Mouse (Mus musculus): ENCODE data around the gene Dapp1. TPM values are rescaled to one million over a fixed set of nuclear protein-coding genes. Genes with fewer than 3 reads are reported as not detected.

Dapp1 gene
- polyA plus RNA-seq, 1 experiment from 2014 or later, result 22.7 TPM

DNA sequence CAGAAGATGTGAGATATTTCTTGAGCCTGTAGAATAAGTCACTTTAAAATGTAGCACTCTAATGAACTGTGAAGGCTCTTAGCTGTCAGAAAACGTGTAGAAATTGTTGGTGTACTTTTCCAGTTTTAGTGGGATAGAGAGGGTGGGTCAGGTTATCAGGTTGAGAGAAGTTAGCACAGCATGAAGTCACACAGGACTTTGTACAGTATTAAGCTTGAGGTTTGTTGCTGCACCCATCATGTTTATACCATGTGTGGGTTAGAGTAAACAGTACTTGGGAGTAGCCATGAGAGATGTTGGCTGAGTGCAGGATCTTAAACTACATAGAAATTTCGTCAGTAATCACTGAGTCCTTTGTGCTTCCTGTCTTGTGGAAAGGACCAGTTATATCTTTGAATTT is 68.3 kb downstream of the Dapp1 start:
- no peak overlapping the region for H3K9ac ChIP-seq
- peaks cover 11% of the 10 kb centered on the region for H3K4me1 ChIP-seq
- H3K4me2 ChIP-seq, result no peak overlapping the region
- H3K27ac ChIP-seq, result no peak overlapping the region
- H3K4me3 ChIP-seq, result no peak overlapping the region
- ATAC-seq, result no peak
- H3K36me3 ChIP-seq, result peaks cover 7% of the 10 kb centered on the region; the same call in 1 of the 2 replicates
- H3K9me3 ChIP-seq (replicated peaks), result no peaks in the 10 kb centered on the region
- H3K27me3 ChIP-seq (replicated peaks), result no peaks in the 10 kb centered on the region
- 53% methylated on average over 2 of the region's 2 CpGs for WGBS (ENCODE audit: insufficient replicate concordance)

DNA sequence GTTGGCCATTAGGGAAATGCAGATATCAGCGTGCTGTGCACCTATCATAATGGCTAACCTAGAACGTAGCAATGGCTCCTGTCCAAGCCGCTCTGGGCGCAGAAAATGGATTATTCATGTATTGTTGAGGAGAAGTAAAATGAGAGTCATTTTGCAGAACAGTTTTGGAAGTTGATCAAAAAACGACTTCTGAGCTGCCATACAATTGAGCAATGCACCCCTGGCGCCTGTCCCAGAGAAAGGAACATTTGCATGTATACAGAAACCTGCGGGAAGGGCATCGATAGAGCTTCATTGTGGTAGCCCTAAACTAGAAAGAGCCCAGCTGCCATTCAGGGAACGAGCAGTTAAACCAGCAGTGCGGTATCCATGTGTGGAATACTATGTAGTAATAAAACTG is 81.2 kb downstream of the Dapp1 start:
- no peak for ATAC-seq
- H3K27ac ChIP-seq, result no peak overlapping the region

DNA sequence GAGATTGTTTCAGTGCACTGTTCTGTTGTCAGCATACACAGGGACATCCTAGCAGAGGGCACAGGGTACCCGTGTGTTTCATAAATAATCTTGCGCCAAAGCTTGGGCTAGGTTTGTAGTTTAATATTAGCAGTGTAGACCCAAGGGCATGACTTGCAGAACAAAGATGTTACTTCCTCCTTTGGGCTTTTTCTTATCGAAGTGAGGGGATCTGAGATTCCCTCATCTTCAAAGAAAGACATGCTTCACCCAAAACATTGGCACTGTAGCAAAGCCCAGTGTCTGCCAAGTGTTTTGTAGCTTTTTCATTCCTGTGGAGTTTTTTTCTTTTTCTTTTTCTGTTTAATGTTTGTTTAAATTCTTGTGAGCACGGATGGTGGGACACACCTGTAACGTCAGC is 83.7 kb downstream of the Dapp1 start:
- no peaks in the 10 kb centered on the region for H3K4me1 ChIP-seq
- H3K27me3 ChIP-seq (replicated peaks), result no peaks in the 10 kb centered on the region
- no peak for ATAC-seq
- H3K36me3 ChIP-seq, result peaks cover 35% of the 10 kb centered on the region
- WGBS (ENCODE audit: insufficient replicate concordance), result 59% methylated on average over 5 of the region's 5 CpGs
- no peaks in the 10 kb centered on the region for H3K9me3 ChIP-seq (replicated peaks)
- no peak overlapping the region for H3K9ac ChIP-seq
- no peak overlapping the region for H3K4me2 ChIP-seq
- H3K27ac ChIP-seq, result no peak overlapping the region
- H3K4me3 ChIP-seq, result no peak overlapping the region

More for the DNA sequence above, 81.2 kb downstream of the Dapp1 start:
- no peak overlapping the region for H3K9ac ChIP-seq
- H3K4me2 ChIP-seq, result no peak overlapping the region
- no peak overlapping the region for H3K4me3 ChIP-seq
- 85% methylated on average over 10 of the region's 10 CpGs for WGBS (ENCODE audit: insufficient replicate concordance)
- peaks cover 38% of the 10 kb centered on the region for H3K36me3 ChIP-seq
- no peaks in the 10 kb centered on the region for H3K27me3 ChIP-seq (replicated peaks)
- H3K4me1 ChIP-seq, result no peaks in the 10 kb centered on the region
- no peaks in the 10 kb centered on the region for H3K9me3 ChIP-seq (replicated peaks)

DNA sequence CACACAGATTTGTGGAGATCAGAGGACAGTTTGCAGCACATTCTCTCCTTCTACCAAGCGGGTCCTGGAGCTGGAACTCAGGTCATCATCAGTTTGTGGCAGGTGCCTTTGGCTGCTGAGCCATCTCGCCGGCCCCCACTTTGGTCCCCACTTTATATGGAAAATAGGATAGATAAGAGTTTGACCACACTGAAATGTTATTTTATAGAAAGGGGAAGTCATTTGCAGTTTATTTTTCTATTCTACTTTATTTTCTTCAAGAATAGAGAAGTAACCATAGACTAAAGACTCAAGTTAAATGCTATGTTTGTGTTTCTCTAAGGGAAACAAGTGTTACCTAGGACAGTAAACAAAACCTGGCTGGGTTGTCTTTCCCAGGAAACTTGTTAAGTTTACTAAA is 84.5 kb downstream of the Dapp1 start:
- WGBS (ENCODE audit: insufficient replicate concordance), result 88% methylated on average over 3 of the region's 3 CpGs
- no peak for ATAC-seq
- no peak overlapping the region for H3K4me3 ChIP-seq
- no peaks in the 10 kb centered on the region for H3K4me1 ChIP-seq
- no peaks in the 10 kb centered on the region for H3K27me3 ChIP-seq (replicated peaks)
- no peak overlapping the region for H3K4me2 ChIP-seq
- peaks cover 34% of the 10 kb centered on the region for H3K36me3 ChIP-seq
- no peak overlapping the region for H3K9ac ChIP-seq
- no peak overlapping the region for H3K27ac ChIP-seq
- H3K9me3 ChIP-seq (replicated peaks), result no peaks in the 10 kb centered on the region

DNA sequence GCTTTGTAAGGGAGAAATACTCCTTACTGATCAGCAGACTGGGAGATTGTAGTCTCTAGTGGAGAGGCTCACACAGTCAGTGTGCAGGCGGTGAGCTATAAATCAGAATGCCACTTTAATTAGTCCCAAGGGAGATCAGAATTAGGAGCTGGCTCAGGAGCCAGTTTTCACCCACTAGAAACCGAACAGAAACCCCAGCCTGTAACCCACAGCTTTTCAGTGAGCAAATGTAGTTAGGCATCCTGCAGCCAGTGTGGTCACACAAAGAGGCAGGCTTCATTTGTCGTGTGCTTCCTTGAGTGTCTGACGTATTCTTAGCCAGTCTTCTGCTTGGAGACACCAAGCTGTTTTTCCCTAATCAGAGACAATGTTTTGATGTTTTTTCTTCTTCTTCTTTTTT is 85.0 kb downstream of the Dapp1 start:
- H3K27me3 ChIP-seq (replicated peaks), result no peaks in the 10 kb centered on the region
- no peaks in the 10 kb centered on the region for H3K9me3 ChIP-seq (replicated peaks)
- no peak overlapping the region for H3K27ac ChIP-seq
- WGBS (ENCODE audit: insufficient replicate concordance), result 79% methylated on average over 4 of the region's 4 CpGs
- H3K9ac ChIP-seq, result no peak overlapping the region
- H3K4me2 ChIP-seq, result no peak overlapping the region
- H3K36me3 ChIP-seq, result peaks cover 34% of the 10 kb centered on the region
- H3K4me3 ChIP-seq, result no peak overlapping the region
- no peaks in the 10 kb centered on the region for H3K4me1 ChIP-seq
- no peak for ATAC-seq

DNA sequence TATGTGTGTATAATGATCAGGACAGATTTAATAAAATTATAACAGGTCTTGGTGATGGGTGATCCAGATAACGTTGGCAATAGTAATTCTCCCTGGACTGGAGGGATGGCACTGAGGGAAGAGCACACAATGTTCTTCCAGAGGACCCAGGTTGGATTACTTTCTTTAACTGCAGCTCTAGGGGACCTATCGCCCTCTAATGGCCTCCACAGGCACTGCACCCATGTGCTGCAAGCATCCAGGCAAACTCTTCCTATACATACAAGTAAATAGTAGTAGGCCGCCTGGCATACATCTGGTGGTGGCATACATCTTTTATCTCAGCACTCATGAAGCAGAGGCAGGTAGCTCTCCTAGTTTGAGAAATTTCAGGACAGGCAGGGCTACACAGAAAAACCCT is 86.1 kb downstream of the Dapp1 start:
- WGBS (ENCODE audit: insufficient replicate concordance), result 74% methylated on average over 3 of the region's 3 CpGs
- ATAC-seq, result no peak
- H3K4me2 ChIP-seq, result no peak overlapping the region

DNA sequence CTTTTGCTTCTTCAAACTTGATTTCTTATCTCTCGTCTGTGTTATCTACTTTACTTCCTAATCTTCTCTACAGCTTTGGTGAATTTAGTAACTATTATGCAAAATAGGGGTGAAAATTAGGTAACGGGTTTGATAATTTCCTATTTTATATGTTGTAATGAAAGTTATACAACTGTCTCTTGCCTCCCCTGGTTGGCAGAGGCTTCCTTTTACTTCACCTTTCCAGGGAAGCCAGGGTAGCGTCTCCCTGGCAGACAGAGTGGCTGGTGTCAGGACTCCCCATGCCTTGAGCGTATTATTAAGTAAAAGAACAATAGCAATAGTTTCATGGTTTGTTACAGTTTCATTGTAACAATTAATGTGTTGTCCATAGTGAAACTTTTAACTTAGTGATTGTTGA is 87.6 kb downstream of the Dapp1 start:
- Histone ChIP-seq H3K4me2 (no peak overlapping the region), H3K9ac (no peak overlapping the region), H3K4me1 (peaks cover 6% of the 10 kb centered on the region), H3K27me3 (replicated peaks) (no peaks in the 10 kb centered on the region), H3K36me3 (peaks cover 48% of the 10 kb centered on the region), H3K4me3 (no peak overlapping the region), H3K9me3 (replicated peaks) (no peaks in the 10 kb centered on the region), H3K27ac (no peak overlapping the region)
- 78% methylated on average over 4 of the region's 4 CpGs for WGBS (ENCODE audit: insufficient replicate concordance)
- ATAC-seq, result no peak

More for the DNA sequence above, 86.1 kb downstream of the Dapp1 start:
- H3K27me3 ChIP-seq (replicated peaks), result no peaks in the 10 kb centered on the region
- no peaks in the 10 kb centered on the region for H3K4me1 ChIP-seq
- H3K27ac ChIP-seq, result no peak overlapping the region
- H3K9ac ChIP-seq, result no peak overlapping the region
- H3K4me3 ChIP-seq, result no peak overlapping the region
- H3K36me3 ChIP-seq, result peaks cover 34% of the 10 kb centered on the region
- H3K9me3 ChIP-seq (replicated peaks), result no peaks in the 10 kb centered on the region

DNA sequence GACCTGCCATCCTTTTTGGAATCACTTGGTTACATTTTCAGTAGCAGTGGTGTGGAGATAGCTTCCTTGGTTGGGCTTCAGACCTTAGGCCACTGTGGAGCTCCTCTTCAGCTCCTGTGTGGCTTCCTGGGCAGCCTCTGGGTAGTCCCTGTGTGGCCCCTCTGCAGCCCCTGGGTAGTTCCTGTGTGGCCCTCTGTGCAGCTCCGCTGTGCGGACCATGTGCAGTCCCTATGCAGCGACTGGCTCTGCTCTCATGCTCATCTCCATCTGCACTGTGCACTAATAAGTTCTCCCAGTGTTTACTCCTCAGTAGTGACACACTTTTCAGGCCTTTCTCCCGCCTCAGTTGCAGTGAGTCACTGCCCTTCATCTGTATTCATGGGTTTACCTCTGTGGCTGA is 89.2 kb downstream of the Dapp1 start:
- WGBS (ENCODE audit: insufficient replicate concordance), result 83% methylated on average over 4 of the region's 4 CpGs
- Histone ChIP-seq H3K9me3 (replicated peaks) (no peaks in the 10 kb centered on the region), H3K4me3 (no peak overlapping the region), H3K36me3 (peaks cover 47% of the 10 kb centered on the region), H3K27me3 (replicated peaks) (no peaks in the 10 kb centered on the region), H3K27ac (no peak overlapping the region), H3K4me1 (peaks cover 15% of the 10 kb centered on the region), H3K9ac (no peak overlapping the region), H3K4me2 (no peak overlapping the region)
- no peak for ATAC-seq

DNA sequence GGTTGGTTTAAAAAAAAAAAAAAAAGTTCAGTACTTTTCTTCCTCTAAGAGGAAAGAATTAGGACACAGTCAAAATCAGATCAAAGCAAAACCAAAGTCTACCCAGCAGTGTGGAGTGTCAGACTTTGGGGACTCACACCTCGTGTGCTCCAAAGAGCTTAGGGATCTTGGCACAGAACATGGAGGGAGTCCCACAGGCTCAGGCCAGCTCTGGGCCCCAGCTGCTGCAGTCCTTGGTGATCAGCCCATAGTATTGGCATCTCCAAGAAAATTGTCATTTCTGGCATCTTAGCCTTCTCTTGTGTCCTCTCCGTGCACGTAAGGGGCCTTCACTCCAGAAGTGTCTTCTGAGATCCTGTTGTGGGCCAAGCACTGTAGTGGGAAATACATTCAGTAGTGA is 90.3 kb downstream of the Dapp1 start:
- WGBS (ENCODE audit: insufficient replicate concordance), result 73% methylated on average over 3 of the region's 3 CpGs
- H3K4me1 ChIP-seq, result peaks cover 15% of the 10 kb centered on the region
- ATAC-seq, result no peak
- H3K27me3 ChIP-seq (replicated peaks), result no peaks in the 10 kb centered on the region
- H3K9ac ChIP-seq, result no peak overlapping the region
- H3K36me3 ChIP-seq, result peaks cover 47% of the 10 kb centered on the region
- no peak overlapping the region for H3K4me3 ChIP-seq
- H3K9me3 ChIP-seq (replicated peaks), result no peaks in the 10 kb centered on the region
- no peak overlapping the region for H3K4me2 ChIP-seq
- H3K27ac ChIP-seq, result no peak overlapping the region

DNA sequence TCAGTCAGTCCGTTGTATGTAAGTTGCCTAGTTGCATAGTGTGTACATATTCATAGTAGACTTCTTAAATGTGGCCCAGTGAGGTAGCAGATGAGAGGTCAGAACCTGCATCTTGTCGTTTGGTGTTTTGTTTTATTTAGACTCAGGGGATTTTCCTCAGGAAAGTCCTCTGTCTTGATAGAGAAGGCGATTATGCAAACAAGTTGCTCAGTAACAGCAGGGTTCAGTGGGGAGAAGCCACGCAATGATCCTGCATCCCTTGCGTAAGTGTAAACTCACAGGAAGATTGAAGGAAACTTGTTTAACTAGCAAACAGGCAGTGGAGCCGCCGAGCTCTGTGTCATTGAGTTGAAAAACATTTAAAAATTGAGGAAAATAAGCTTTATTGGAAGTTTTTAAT is 93.4 kb downstream of the Dapp1 start:
- Histone ChIP-seq H3K27me3 (replicated peaks) (no peaks in the 10 kb centered on the region), H3K36me3 (peaks cover 28% of the 10 kb centered on the region), H3K9ac (no peak overlapping the region), H3K9me3 (replicated peaks) (no peaks in the 10 kb centered on the region), H3K4me3 (no peak overlapping the region), H3K27ac (no peak overlapping the region), H3K4me1 (peaks cover 15% of the 10 kb centered on the region), H3K4me2 (no peak overlapping the region)
- WGBS (ENCODE audit: insufficient replicate concordance), result 70% methylated on average over 7 of the region's 7 CpGs
- ATAC-seq, result no peak

DNA sequence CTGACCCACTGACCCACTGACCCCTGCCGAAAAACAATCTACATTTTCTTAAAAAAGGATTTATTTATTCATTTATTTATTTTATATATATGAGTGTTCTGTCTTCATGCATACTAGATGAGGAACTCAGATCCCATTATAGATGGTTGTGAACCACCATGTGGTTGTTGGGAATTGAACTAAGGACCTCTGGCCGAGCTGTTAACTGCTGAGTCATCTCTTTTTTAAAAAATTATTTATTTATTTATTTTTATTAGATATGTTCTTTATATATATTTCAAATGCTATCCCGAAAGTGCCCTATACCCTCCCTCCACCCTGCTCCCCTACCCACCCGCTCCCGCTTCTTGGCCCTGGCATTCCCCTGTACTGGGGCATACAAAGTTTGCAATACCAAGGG is 100.3 kb downstream of the Dapp1 start:
- Histone ChIP-seq H3K4me1 (peaks cover 15% of the 10 kb centered on the region), H3K4me3 (no peak overlapping the region), H3K36me3 (peaks cover 8% of the 10 kb centered on the region), H3K9ac (no peak overlapping the region), H3K9me3 (replicated peaks) (no peaks in the 10 kb centered on the region), H3K27ac (no peak overlapping the region), H3K27me3 (replicated peaks) (no peaks in the 10 kb centered on the region), H3K4me2 (no peak overlapping the region)
- WGBS (ENCODE audit: insufficient replicate concordance), result 90% methylated on average over 5 of the region's 5 CpGs
- ATAC-seq, result no peak
